Mouse (Mus musculus) fibroblast of lung, adult 2 months (primary cell): ENCODE data around the gene Kcnmb2.

Experiments
- DNase-seq: peaks from one replicate; pipeline ENCODE4 v3.0.0-alpha.2; 2011; ENCODE audit warnings: low read depth

The Kcnmb2 gene

GRCm38 (mm10) chr3:31902504-31903330 is at the start of gene Kcnmb2:
Gene Kcnmb2 (plus strand): TSS chr3:31902507.
- DNase-seq, result no peak

- DNase-seq, result no peak
Observed at GRCm38 (mm10) chr3:31863522-31863921, 38.8 kb upstream of the Kcnmb2 start.

- DNase-seq, result no peak
Observed at GRCm38 (mm10) chr3:31864070-31864469, 38.2 kb upstream of the Kcnmb2 start.

- no peak for DNase-seq
Observed at GRCm38 (mm10) chr3:31871461-31871860, 30.8 kb upstream of the Kcnmb2 start.

- DNase-seq, result no peak
Observed at GRCm38 (mm10) chr3:31882621-31883131, 19.6 kb upstream of the Kcnmb2 start.

- DNase-seq, result no peak
Observed at GRCm38 (mm10) chr3:31892653-31893052, 9.7 kb upstream of the Kcnmb2 start.

- no peak for DNase-seq
Observed at GRCm38 (mm10) chr3:31903506-31903905, 1.2 kb downstream of the Kcnmb2 start.

GRCm38 (mm10) chr3:31904156-31904555 is 1.8 kb downstream of the Kcnmb2 start:
- no peak for DNase-seq

- DNase-seq, result no peak
Observed at GRCm38 (mm10) chr3:31911168-31911567, 8.9 kb downstream of the Kcnmb2 start.

GRCm38 (mm10) chr3:31911690-31912089 is 9.4 kb downstream of the Kcnmb2 start:
- no peak for DNase-seq

GRCm38 (mm10) chr3:31928544-31928943 is 26.2 kb downstream of the Kcnmb2 start:
- DNase-seq, result no peak

GRCm38 (mm10) chr3:31934704-31935103 is 32.4 kb downstream of the Kcnmb2 start:
- DNase-seq, result no peak

GRCm38 (mm10) chr3:31941478-31941877 is 39.2 kb downstream of the Kcnmb2 start:
- DNase-seq, result no peak

- no peak for DNase-seq
Observed at GRCm38 (mm10) chr3:31954213-31954612, 51.9 kb downstream of the Kcnmb2 start.

GRCm38 (mm10) chr3:31955004-31955403 is 52.7 kb downstream of the Kcnmb2 start:
- DNase-seq, result no peak

GRCm38 (mm10) chr3:31959821-31960220 is 57.5 kb downstream of the Kcnmb2 start:
- DNase-seq, result no peak

- DNase-seq, result no peak
Observed at GRCm38 (mm10) chr3:31961175-31961574, 58.9 kb downstream of the Kcnmb2 start.

- DNase-seq, result no peak
Observed at GRCm38 (mm10) chr3:31963076-31963475, 60.8 kb downstream of the Kcnmb2 start.

- no peak for DNase-seq
Observed at GRCm38 (mm10) chr3:31979661-31980060, 77.4 kb downstream of the Kcnmb2 start.

- DNase-seq, result no peak
Observed at GRCm38 (mm10) chr3:31982444-31982843, 80.1 kb downstream of the Kcnmb2 start.

GRCm38 (mm10) chr3:31985103-31985502 is 82.8 kb downstream of the Kcnmb2 start:
- DNase-seq, result no peak

- no peak for DNase-seq
Observed at GRCm38 (mm10) chr3:31991526-31992045, 89.3 kb downstream of the Kcnmb2 start.

- DNase-seq, result no peak
Observed at GRCm38 (mm10) chr3:32011566-32011965, 109.3 kb downstream of the Kcnmb2 start.
